Mouse (Mus musculus) WW6 (cell line): ENCODE data around the gene Olfr1209.

Experiments
- DNase-seq: peaks from one replicate; pipeline ENCODE4 v3.0.0-alpha.2; 2013; ENCODE audit warnings: low read depth, low spot score

Gene Olfr1209

GRCm38 (mm10) chr2:88915057-88915456, at the start of gene Olfr1209:
Gene Olfr1209, minus strand, starts transcription at chr2:88915157.
- DNase-seq: no peak

GRCm38 (mm10) chr2:88953669-88954068, 38.7 kb upstream of the Olfr1209 start, which contains the start of gene Olfr1212:
Gene Olfr1212, plus strand, starts transcription at chr2:88953969.
- no peak for DNase-seq

- no peak for DNase-seq
These were observed 23.1 kb upstream of the Olfr1209 start, which contains the start of gene Olfr1211 for GRCm38 (mm10) chr2:88938011-88938410. Gene Olfr1211, minus strand, starts transcription at chr2:88938111.

GRCm38 (mm10) chr2:88902211-88902610, 12.7 kb downstream of the Olfr1209 start, which contains the start of gene Olfr1208:
Gene Olfr1208, minus strand, starts transcription at chr2:88902311.
- DNase-seq: no peak

- no peak for DNase-seq
These were observed 52.0 kb downstream of the Olfr1209 start, which contains the start of gene Olfr1206 for GRCm38 (mm10) chr2:88862931-88863330. Gene Olfr1206, plus strand, starts transcription at chr2:88863231.
